Mouse (Mus musculus) inflammation-experienced regulatory T-cells, adult 6 months (primary cell): ENCODE measurements around the gene Cacna1e. TPM values are rescaled to one million over a fixed set of nuclear protein-coding genes. Genes with fewer than 3 reads are reported as not detected.

ENCODE experiments used
- ATAC-seq: one replicate; pipeline ENCODE4 v1.8.0; 2017
- polyA plus RNA-seq, 3 experiments: library from polyadenylated mRNA; unstranded; fragments of 100-300 nt; shearing (Covaris generic); gene quantifications; one replicate each; pipeline ENCODE4 v1.2.1; 2017

Gene Cacna1e
- polyA plus RNA-seq, 3 experiments from 2014 or later = 0.09 to 0.18 (median 0.16) TPM

DNA sequence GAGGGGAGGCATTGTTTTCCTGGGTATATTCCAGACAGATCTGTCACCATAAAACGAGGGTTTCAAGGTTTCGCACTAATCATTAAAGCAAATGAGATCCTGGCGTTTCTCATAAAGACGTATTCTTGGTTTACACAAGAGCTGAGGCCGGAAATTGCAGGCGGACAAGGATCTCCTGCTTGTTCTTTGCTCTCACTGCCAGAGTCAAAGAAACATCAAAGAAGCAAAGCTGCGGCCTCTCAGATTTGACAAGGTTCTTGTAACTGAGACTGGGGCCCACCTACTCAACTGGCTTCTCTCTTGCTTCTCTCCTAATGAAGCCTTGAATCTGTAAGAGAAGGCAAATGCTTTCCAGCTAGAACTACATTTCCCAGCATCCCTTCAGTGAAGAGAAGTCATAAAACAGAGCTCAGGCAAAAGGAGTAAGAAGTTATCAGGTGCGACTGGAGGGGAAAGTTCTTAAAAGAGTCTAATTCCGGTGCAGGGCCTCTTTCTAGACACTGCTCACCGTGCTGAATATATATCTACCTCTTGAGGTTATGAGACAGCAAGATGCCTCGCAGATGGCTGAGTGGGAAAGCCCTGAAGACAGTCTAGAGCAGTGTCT is 104.3 kb downstream of the Cacna1e start:
- no peak for ATAC-seq

DNA sequence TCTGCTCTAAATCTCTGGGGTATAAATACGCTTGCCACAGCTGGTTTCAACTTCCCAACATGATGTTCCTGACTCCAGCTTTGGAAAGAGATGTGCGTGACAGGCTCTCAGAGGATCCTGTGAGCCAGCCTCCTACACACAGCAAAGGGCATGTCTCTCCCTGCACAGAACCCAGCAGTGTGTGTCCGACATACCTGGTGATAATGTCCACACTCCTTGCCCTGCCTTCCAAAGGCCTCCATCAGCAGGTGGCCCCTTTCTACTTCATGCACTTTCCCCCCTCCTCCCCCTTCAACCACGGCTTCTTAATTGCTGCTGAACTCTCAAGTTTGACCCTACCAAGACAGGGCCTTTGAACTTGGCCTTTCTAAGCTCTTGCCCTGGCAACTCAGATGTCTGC is 108.0 kb downstream of the Cacna1e start:
- no peak for ATAC-seq

DNA sequence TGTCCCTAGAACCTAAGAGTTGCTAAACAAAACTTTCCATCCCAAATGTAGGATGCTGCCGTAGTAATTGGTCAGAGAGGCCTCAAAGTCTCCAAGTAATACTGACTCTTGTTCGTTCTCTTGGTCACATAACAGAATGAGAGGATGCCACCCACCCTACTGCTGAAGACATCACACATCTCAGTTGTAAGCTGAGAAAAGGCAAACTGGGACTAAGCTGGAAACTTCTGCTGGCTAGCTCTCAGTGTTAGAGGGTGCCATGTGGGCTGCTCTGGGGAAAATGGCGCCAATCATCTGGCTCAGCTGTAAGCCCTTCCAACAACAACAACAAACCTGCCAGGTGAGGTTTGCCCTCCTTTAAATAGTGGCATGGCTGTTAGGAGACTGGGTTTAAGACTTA is 109.8 kb downstream of the Cacna1e start:
- no peak for ATAC-seq

DNA sequence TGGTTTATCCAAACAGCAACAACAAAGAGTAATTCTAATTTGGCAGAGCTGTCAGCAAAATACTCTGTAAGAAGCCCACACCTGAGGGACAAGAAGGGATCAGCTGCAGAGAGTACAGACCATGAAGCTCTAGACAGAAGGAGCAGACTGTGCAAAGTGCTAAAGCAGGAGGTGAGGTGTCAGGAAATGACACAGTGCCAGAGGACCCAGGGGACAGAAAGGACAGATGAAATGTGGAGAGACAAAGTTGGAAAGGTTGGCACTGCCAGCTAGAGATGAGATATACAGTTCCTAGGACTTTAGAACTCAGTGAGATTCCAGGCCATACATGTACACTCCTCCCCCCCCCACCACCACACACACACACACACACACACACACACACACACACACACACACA is 113.2 kb downstream of the Cacna1e start:
- no peak for ATAC-seq

DNA sequence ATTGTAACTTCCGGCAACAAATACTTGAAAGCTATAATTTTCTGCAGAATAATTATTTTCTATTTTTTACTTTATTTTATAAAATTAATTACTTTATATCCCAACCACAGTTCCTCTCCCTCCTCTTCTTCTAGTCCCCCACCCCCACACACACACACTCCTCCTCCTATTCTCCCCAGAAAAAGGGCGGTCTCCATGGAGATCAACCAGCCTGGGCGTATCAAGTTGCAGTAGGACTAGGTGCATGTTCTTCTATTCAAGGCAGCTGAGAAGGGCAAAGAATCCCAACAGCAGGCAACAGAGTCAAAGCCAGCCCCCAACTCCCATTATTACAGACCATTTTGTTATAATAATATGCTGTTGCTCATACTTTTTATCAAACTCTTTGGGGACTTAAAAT is 113.8 kb downstream of the Cacna1e start:
- no peak for ATAC-seq

DNA sequence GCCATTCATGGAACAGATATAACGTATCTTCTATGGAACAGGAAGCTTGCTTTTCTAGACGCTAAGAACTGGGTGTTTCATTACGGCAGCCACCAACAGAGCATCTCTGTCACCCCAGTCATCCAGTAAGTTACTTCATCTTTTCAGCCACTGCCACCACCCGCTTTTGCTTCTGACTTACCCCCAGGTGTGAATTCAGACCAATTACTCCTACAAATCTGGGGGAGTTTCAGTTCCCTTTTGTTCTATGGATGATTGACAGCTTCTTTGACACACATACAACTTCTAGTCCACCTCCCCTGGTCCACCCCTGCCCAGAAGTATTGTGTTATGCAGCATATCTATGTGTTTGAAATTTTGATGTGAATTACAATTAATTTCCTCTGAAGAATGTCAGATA is 121.2 kb downstream of the Cacna1e start:
- ATAC-seq = no peak

DNA sequence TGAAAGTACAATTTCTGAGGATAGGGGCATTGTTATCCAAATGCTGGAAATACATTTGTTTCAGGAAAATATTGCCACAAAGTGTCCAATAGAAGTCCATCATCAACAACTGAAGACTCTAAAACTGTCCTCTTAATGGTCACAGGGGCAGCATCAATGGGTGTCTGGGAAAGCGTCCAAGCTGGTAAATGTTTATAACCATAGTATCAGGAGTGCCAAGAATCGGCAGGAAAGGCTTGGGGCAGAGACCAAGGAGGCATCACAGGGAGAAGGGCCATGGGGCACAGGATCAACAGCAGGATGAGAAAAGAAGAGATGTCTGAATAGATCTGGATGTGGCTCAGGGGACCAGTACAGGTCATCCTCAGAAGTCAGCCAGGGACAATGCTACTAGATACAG is 132.2 kb downstream of the Cacna1e start:
- ATAC-seq = no peak

DNA sequence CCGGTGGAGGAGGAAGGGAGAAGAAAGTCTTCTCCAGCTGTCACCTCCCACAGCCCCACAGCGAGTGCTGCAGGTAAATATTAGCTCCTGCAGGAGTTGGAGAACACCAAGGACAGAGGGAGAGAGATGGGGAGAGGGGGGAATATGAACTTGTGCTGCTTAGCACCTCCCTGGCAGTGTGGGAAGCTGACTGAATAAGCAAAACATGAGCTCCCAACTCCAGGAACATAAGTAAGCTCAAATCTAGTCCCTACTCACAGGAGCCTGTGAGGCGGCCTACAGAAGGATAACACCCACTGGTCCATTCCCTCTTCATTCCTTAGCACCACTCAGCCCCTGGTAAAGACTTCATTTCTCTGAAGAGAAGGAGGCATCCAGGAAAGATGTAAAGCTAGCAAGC is 135.8 kb downstream of the Cacna1e start:
- no peak for ATAC-seq

DNA sequence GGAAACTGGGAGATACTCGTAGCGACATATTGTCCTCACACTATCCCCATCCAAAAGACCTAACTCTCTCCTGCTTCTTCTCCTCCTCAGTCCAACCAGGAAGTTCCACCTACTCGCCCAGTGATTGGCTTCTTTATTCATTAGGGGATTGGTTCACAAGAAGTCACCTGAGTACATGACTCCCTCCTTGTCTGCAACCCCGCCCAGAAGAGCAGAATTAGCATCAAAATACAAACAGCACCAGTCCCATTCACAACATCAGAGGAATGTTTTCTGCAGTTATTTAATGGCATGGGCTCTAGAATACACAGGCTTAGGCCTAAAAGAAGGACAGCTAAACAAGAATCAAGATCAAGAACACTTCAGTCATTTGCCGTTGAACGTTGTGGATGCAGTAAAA is 139.1 kb downstream of the Cacna1e start:
- no peak for ATAC-seq

DNA sequence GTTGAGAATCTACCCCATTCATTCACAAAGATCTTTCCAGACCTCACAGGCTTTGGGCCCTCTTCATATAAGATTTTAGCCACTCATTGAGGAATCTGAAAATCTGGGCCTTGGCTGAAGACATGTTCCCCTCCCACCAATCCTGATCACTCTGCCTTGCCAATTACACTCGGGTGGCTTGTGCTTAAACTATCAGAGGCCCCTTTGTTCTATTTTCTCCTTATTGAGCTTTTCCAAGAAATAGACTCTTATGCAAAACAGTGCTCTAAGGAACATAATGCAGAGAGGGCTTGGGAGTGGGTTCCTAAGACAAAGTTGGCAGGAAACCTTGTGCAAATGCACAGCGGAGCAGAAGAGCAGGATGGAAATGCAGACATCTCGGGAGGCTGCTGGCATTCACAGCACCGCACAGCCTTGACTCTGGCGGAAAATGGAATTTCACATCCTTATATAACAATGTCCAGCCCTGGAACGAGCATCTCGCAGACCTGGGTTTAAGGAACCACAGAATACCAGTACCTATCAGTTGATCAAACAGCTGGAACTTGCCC is 153.8 kb downstream of the Cacna1e start:
- no peak for ATAC-seq

DNA sequence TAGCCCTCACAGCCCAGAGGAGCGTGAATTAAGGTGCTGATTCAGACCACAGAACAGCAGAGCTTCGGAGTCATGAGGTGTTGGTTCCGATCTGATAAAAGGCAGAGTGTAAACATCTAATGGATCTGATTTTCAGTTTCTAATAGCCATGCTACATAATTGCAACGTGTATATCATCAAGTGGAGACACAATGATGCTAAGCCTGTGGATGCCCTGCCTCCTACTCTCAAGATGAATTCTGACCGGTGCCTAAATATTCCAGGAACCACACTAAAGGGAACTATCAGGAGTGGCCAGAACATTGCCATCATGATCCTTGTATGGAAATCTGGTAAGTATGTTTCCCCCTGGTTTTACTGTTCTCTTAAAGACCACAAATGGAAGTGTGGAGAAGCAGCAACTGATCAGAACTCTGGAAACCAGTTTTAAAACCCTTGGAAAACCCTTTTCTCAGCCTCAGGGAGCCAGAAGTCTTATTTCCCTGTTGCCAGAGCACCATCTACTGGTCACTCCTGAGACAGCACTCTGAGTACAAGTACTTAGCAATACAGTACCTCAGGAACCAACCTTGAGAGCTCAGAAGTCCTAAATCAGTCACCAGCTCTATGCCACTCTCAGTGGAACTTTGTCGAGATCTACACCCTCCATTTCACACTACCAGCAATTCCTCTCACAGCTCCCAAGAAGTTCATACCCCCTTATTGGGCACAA is 154.9 kb downstream of the Cacna1e start:
- no peak for ATAC-seq

DNA sequence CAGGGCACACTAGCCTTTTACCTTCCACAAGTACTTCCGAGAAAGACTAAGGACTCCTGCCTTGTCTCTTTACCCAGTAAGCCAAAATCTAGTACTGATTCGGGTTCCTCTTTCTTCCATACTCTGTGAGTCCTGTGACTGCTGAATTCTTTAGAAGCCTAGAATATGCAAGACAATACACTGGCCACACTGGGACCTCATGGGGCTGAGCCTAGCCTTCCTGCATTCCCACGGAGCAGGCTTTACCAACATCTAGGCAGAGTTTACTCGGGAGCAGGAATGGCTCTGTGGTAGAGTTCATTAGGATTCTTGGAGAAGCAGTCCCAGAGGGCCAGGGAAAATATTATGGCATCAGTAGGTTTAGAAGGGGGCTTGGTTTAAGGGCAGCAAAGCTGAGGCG is 155.6 kb downstream of the Cacna1e start:
- no peak for ATAC-seq

DNA sequence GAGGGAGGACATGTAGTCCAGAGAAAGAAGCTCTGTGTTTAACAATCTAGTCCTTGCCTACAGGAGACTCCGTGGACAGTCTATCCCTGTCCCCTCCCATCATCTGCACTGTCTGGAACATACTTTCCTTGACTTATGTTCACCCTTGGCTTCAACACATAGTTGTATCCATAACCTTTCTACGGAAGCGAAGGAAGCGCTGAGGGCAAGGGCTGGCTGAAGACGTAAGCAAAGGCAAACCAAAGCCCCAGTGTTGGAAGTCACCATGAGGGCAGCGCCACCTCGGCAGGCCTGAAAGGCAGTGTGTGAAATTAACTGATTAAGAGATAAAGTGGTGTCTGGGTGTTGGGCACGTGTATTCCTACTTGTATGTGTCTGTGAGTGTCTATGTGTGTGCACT is 156.6 kb downstream of the Cacna1e start:
- no peak for ATAC-seq

DNA sequence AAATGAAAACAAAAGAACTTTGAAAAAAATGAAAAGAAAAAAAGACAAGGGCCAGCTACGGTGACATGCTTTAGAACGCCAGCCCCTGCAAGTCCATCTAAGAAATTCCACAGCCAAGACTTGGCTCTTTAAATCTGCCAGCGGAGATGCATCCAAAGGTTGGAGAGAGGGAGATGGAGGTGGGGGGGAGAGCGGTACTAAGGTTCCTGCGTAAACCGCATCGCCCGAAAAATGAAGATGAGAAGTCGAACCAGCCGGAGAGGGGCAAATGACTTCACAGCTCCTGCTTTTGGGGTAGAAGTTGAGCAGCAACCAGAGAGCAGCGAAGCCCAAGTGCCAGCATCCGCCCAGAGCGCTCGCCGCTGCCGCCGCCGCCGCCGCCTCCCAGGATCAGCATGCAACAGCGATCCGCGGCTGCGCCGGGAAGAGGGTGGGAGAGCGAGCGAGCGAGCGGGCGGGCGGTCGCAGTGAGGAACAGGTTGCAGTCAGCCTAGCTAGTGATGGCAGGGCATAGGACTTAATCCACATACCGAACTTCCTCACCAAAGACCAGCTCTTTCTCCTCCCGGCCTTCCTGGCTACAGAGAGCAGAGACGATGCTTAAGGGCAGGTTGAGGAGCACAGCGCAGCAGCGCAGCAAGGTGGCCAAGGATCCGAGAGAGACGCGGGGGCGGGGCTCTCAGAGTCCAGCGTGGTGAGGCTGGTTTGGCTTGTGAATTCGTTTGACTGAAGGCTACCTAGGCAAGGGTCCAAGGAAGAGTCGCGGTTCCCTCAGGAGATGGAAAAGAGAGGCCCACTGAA is 157.7 kb downstream of the Cacna1e start:
- ATAC-seq = no peak

DNA sequence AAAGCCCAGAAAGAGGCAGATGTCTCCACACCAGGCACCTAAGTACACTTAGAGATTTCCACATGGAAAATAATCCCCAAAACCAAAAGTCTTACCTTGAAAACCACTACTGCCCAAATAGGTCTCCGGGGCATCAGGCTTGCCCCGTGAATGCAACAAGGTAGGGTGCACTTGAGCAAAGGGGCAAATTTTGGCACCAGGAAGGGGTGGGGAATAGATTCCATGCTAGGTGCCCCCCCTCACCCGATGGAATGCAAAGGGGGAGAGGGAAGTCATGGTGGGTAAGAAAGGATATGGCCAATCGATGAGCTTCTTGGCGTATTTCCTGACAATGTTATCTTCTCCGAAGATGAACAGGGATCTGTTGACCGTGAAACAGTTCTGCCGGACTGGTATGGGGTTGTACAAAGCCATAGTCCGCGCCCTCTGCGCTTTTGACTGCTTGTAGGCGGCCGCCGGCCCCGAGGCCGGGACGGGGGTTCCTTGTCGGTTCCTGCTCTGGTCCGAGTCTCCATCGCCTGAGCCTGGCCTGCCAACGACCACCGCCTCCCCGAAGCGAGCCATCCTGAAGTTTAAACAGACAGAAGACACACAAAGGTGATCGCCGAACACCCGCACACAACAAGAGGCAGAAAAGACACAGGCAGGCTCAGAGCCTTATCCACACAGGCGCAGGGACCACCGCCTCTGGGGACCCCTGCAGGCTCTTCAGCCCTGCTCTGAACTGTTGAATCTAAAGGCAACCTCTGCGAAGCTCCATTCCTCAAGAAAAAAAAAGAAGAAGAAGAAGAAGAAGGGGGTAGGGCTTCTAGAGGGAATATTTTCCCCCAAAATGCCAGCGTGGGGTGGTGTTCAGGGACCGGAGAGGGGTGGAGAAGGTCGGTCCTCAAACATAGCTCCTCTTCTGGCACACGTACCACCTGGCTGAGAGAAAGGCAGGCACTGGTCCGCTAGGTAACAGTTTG is 158.7 kb downstream of the Cacna1e start:
- ATAC-seq = no peak

DNA sequence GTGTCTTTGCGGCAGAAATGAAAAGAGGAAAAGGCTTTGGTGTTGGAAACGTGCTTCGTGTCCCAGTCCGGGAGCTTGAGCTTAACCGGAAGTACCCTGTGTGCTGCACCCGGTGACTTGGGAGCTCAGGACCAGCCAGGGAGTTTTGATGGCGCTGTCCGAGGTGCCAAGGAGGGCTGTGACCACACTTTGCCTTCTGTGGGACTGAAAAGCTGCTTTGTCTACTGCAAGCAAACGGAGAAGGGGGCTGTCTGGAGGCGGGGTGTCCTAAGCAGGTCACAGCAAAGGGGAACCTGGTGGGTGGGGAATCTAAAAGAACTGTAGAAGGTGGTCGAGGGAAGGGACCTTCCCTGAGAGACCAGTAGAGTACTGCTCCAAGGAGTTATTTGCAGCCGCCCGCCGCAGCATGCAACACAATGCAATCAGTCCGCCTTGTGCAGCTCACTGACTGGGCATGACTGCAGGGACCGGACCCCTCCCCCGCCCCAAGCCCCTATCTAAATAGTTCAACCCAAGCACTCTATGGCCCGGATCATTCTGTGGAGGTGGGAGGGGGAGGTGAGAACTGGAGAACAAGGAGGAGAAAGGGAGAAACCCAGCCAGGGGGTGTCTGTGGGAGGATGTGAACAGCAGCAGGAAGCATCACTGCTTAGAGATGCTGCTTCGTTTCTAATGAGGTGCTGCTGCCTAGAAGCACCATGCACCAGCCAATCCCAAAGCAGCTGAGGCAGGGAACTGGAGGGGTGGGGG is 160.6 kb downstream of the Cacna1e start:
- ATAC-seq = no peak

DNA sequence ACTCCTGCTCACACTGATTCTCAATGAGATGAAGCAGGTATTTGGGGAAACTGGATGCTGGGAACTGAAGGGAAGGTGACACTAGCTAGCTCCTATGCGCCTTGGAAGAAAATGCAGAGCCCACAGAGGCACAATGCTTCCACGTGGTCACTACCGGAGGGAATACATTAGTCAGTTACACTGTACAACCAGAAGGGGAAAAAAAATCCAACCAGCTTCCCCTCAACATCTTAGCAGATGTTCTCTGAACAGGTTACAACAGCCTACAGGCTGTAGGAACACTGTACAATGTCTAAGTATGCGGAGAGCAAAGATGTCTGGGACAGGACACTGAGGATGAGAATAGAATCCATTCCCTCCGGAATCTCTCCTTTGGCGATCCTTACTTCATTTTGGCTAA is 161.2 kb downstream of the Cacna1e start:
- ATAC-seq = no peak

DNA sequence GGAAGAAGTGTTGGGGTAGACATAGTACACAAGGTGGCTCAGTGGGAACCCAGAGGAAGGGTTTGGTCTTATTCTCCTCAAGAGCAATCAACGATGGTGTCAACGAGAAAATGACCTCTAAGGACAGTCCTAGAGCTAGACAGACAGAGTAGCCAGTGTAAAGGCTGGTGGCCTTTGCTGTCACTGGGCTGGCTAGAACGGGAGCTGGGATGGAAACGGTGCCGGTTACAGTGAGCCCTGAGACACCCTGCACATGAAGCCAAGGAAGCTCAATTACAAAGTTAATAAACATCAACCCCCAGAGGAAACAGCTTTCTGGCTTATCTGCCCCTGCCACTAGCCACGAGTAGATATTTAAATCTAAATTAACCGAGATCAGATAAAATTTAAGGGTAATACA is 168.7 kb downstream of the Cacna1e start:
- no peak for ATAC-seq

DNA sequence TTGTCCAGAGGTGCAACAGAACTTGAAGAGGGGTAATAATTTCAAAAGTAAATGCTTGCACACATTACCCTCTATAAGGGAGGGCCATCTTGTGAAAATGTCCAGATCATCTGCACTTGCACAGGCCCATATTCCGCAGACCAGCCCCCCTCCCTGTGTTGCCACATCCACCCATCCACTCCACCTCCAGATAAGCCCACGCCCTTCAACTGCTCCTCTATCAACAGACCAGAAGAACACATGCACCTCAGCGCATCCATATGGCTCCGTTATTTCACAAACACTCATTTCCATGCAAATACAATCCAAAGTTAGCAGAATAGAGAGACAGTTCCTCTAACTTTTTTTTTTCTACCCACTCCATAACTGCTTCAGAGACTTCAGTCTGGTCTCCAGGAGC is 171.6 kb downstream of the Cacna1e start:
- no peak for ATAC-seq

DNA sequence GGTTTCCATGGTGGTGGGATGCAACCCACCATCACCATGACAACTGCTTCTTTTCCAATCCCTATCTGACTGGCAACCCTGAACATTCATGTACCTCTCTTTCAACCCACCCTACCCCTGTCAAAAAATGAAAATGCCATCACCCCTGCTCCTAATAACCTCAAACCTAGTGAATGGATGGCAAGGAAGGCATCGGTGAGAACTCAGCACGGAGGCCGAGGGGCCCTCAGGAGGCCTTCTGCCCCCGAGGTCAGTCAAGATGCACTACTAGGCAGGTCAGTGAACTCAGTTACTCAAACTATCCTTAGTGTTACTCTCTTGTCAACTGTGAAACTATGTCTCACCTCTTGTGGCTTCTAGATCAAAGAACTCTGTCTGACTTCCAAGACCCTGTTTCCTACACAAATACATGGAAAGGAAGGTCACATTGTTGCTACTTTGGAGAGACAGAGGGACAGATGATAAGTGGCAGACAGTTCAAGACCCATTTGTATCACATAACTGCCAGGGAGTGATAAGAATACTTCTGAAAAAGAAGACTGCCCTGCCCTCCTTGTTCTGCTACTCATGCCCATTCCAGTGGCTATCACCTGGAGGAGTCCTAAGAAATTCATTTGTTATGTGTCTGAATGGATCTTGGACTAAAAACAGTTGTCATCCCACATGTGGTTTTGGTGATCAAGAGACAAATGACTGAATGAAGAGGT is 176.6 kb downstream of the Cacna1e start:
- no peak for ATAC-seq

DNA sequence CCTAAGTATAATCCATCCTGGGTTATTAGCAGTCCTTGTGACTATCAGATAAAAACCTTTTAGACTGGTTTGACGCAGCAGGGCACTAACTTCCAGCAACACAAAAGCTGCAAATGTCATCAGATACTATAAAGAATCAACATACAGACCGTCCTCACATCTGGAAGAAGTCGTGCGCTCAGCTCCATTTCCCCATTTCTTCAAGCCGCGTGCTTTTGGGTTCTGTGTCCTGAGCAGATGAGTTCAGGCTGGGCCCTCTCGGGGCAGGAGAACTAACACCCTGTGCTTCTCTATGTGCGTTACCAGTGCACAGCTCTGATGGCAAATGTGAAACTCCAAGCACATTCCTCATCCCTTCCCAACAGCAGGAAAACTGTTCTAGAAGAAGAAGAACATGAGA is 177.3 kb downstream of the Cacna1e start:
- ATAC-seq = no peak
